Comparison of ENCODE assay signal across 13 mouse cellular contexts in the genomic region with DNA sequence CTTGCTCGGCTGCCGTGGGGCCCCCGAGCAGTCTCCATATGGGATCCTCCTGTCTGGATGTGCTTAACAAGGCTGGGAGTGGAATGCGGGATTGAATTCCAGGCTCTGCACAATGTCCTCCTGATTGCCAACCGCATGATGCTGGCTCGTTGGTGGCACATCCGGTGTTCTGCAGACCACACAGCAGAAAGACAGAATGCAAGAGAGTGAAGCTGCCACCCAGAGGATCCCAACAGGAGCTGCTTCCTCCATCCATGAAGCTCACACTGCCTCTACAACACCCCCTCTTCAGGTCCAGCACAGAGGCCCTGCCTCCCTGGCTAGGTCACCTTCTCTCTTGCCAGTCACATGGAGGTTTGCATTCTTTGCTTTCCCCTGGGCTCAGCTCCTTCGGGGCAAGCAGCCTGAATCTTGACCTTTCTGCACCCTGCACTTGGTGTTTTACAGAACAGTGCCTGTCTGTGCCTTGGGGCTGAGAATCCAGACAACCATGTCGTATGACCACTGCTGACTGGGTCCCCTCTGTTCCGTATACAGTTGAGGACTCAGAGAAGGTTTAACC. TPM values are rescaled to one million over a fixed set of nuclear protein-coding genes. Genes with fewer than 3 reads are reported as not detected.
A peak's percentile ranks its signal among the peaks of the same experiment; 100 is the strongest.
DNase-seq lines count a peak whose midpoint lies in the region; ATAC-seq and TF ChIP-seq lines count a peak whose summit lies in the region.
"Had no signal": no experiment of that assay in that cellular context is flagged by ENCODE, and none has a peak within 500 bp of the region (broad histone marks: within the 10 kb centered on the region; RNA-seq: fewer than 3 reads in every experiment).

No protein-coding gene starts in this region.

- no peaks in the 10 kb centered on the region for H3K27me3 ChIP-seq in heart, embryonic 10.5 days (ENCODE audit: insufficient read depth, poor library complexity, severe bottlenecking)
- no peaks in the 10 kb centered on the region for H3K27me3 ChIP-seq in heart, embryonic 11.5 days (ENCODE audit: control insufficient read depth, insufficient read depth, low read length)
- no peaks in the 10 kb centered on the region for H3K27me3 ChIP-seq in liver, postnatal 0 days (ENCODE audit: insufficient read depth, low read length)
- H3K27me3 ChIP-seq in liver, embryonic 11.5 days (replicated peaks; ENCODE audit: control insufficient read depth, insufficient read depth, low read length), result no peaks in the 10 kb centered on the region
- H3K27me3 ChIP-seq: forebrain, embryonic 15.5 days had no signal

- peaks cover 14% of the 10 kb centered on the region for H3K4me1 ChIP-seq in heart, embryonic 10.5 days
- peaks cover 7% of the 10 kb centered on the region; the same call in 1 of the 2 replicates for H3K4me1 ChIP-seq in heart, embryonic 11.5 days (ENCODE audit: control insufficient read depth, insufficient read depth, low read length)
- no peaks in the 10 kb centered on the region for H3K4me1 ChIP-seq in liver, postnatal 0 days (ENCODE audit: insufficient read depth)
- H3K4me1 ChIP-seq in liver, embryonic 11.5 days (replicated peaks; ENCODE audit: control insufficient read depth, insufficient read depth, low read length), result no peaks in the 10 kb centered on the region
- H3K4me1 ChIP-seq in cortical plate, adult 2 months (ENCODE audit: control insufficient read depth, insufficient read depth, low read length), result no peaks in the 10 kb centered on the region
- H3K4me1 ChIP-seq: forebrain, embryonic 15.5 days had no signal

- peak; percentile 81 for DNase-seq in heart, embryonic 10.5 days (ENCODE audit: low spot score)
- DNase-seq in liver, postnatal 0 days, result no peak
- no peak for DNase-seq in liver, embryonic 11.5 days (ENCODE audit: low spot score)
- peak; percentile 26 to 27 for DNase-seq in layer of hippocampus, adult 8-10 months (ENCODE audit: low spot score in 2 of 2)
- DNase-seq in left cerebral cortex, adult 18-20 months (ENCODE audit: low spot score in 2 of 2), result no peak
- no peak for DNase-seq in cerebellum, postnatal 25 days
- DNase-seq: right cerebral cortex, adult 18-20 months had no signal

- peak overlapping the region; percentile 44; the same call in 1 of the 2 replicates for H3K27ac ChIP-seq in heart, embryonic 10.5 days
- H3K27ac ChIP-seq in heart, embryonic 11.5 days (ENCODE audit: low read depth, low read length), result no peak overlapping the region
- H3K27ac ChIP-seq in liver, postnatal 0 days (ENCODE audit: low read depth), result no peak overlapping the region
- H3K27ac ChIP-seq in liver, embryonic 11.5 days (ENCODE audit: low read depth, low read length), result no peak overlapping the region
- H3K27ac ChIP-seq in cortical plate, adult 2 months (ENCODE audit: insufficient read depth, low read length), result no peak overlapping the region
- H3K27ac ChIP-seq: forebrain, embryonic 15.5 days; limb, embryonic 12.5 days had no signal

- H3K4me3 ChIP-seq in heart, embryonic 10.5 days, result no peak overlapping the region
- H3K4me3 ChIP-seq in heart, embryonic 11.5 days (ENCODE audit: low read depth, low read length), result no peak overlapping the region
- no peak overlapping the region for H3K4me3 ChIP-seq in liver, postnatal 0 days (ENCODE audit: low read depth, low read length)
- H3K4me3 ChIP-seq in liver, embryonic 11.5 days (ENCODE audit: low read depth, low read length), result no peak overlapping the region
- no peak overlapping the region for H3K4me3 ChIP-seq in cortical plate, adult 2 months (ENCODE audit: insufficient read depth, low read length)
- H3K4me3 ChIP-seq: forebrain, embryonic 15.5 days; limb, embryonic 12.5 days; megakaryocyte, embryonic 14.5 days had no signal

- 40% methylated on average over 10 of the region's 10 CpGs for WGBS in heart, embryonic 10.5 days
- WGBS in heart, embryonic 11.5 days (ENCODE audit: insufficient replicate concordance), result 40% methylated on average over 10 of the region's 10 CpGs
- 66% methylated on average over 10 of the region's 10 CpGs for WGBS in liver, postnatal 0 days (ENCODE audit: insufficient replicate concordance)
- WGBS in liver, embryonic 11.5 days, result 66% methylated on average over 10 of the region's 10 CpGs

- TF ChIP-seq POLR2A in cortical plate, adult 2 months (IDR thresholded peaks at IDR 0.05; ENCODE audit: extremely low read depth, insufficient read depth, low read length), result no peak

- 0 out of 2 replicates have a peak, but pooled peaks cover 3% of the 10 kb centered on the region for H3K9me3 ChIP-seq in heart, embryonic 10.5 days
- no peaks in the 10 kb centered on the region for H3K9me3 ChIP-seq in heart, embryonic 11.5 days (replicated peaks; ENCODE audit: control insufficient read depth, low read length)
- no peaks in the 10 kb centered on the region for H3K9me3 ChIP-seq in liver, postnatal 0 days (ENCODE audit: low read length)
- H3K9me3 ChIP-seq in liver, embryonic 11.5 days (ENCODE audit: control insufficient read depth, low read length), result no peaks in the 10 kb centered on the region
- H3K9me3 ChIP-seq: forebrain, embryonic 15.5 days had no signal

- no peaks in the 10 kb centered on the region for H3K36me3 ChIP-seq in heart, embryonic 10.5 days
- H3K36me3 ChIP-seq in heart, embryonic 11.5 days (ENCODE audit: control insufficient read depth, insufficient read depth, low read length), result no peaks in the 10 kb centered on the region
- no peaks in the 10 kb centered on the region for H3K36me3 ChIP-seq in liver, postnatal 0 days (replicated peaks; ENCODE audit: insufficient read depth, low read length)
- no peaks in the 10 kb centered on the region for H3K36me3 ChIP-seq in liver, embryonic 11.5 days (ENCODE audit: control insufficient read depth, insufficient read depth, low read length)
- H3K36me3 ChIP-seq: forebrain, embryonic 15.5 days; limb, embryonic 12.5 days had no signal

- TF ChIP-seq EP300 in liver, postnatal 0 days (IDR thresholded peaks at IDR 0.05; ENCODE audit: low read depth), result no peak

- ATAC-seq in heart, embryonic 11.5 days (replicated peaks; ENCODE audit: insufficient number of reproducible peaks, low FRiP score, low TSS enrichment), result no peak
- no peak for ATAC-seq in liver, postnatal 0 days
- ATAC-seq in liver, embryonic 11.5 days (replicated peaks; ENCODE audit: low FRiP score), result no peak
- ATAC-seq: forebrain, embryonic 15.5 days; inflammation-experienced regulatory T-cells, adult 6 months had no signal

- no peak overlapping the region for H3K4me2 ChIP-seq in heart, embryonic 11.5 days
- no peak overlapping the region for H3K4me2 ChIP-seq in liver, postnatal 0 days (ENCODE audit: low read depth, low read length)
- H3K4me2 ChIP-seq in liver, embryonic 11.5 days, result no peak overlapping the region
- H3K4me2 ChIP-seq: forebrain, embryonic 15.5 days; limb, embryonic 12.5 days had no signal

- peak; percentile 29 for TF ChIP-seq CTCF in liver, postnatal 0 days (IDR thresholded peaks at IDR 0.05; ENCODE audit: low read depth)
- TF ChIP-seq CTCF in cortical plate, adult 2 months (IDR thresholded peaks at IDR 0.05; ENCODE audit: extremely low read depth, insufficient read depth, low read length), result 0 out of 2 replicates have a peak, but pooled peaks have one; percentile 9

- no peak overlapping the region for H3K9ac ChIP-seq in heart, embryonic 11.5 days (ENCODE audit: low read depth, low read length)
- H3K9ac ChIP-seq in liver, postnatal 0 days (replicated peaks), result no peak overlapping the region
- no peak overlapping the region for H3K9ac ChIP-seq in liver, embryonic 11.5 days (ENCODE audit: low read depth, low read length)
- H3K9ac ChIP-seq: forebrain, embryonic 15.5 days; limb, embryonic 12.5 days had no signal

RNA-seq across cellular contexts. Expression of gene Mcfd2, which starts 39.6 kb away (rescaled TPM):
- 77.8 and 82.7 TPM in 2 replicates for polyA plus RNA-seq in heart, embryonic 10.5 days (2016; fragmentation: Nextera tagmentation; extraction: Ambion mirVana)
- polyA plus RNA-seq in heart, embryonic 11.5 days (2014; fragmentation: Nextera tagmentation; extraction: Ambion mirVana), result 69.7 and 83.5 TPM in 2 replicates
- polyA plus RNA-seq in liver, postnatal 0 days (2015; fragmentation: Nextera tagmentation; extraction: Ambion mirVana), result 139 and 148 TPM in 2 replicates
- polyA plus RNA-seq in liver, embryonic 11.5 days (2014; fragmentation: Nextera tagmentation; extraction: Ambion mirVana), result 71.9 and 76.9 TPM in 2 replicates
- polyA plus RNA-seq in cortical plate, adult 2 months (2012; rRNA removed), result 61.0 and 62.1 TPM in 2 replicates
- total RNA-seq in layer of hippocampus, adult 8-10 months (2022), result 10 to 100 TPM; 63.8 to 73.0 (median 64.6) TPM
- 10 to 100 TPM; 67.2 to 72.0 TPM for total RNA-seq in left cerebral cortex, adult 18-20 months (2021)

RNA-seq across cellular contexts. Expression of gene Ttc7, which starts 56.5 kb away (rescaled TPM):
- polyA plus RNA-seq in heart, embryonic 10.5 days (2016; fragmentation: Nextera tagmentation; extraction: Ambion mirVana), result 2.8 and 4.7 TPM in 2 replicates
- polyA plus RNA-seq in heart, embryonic 11.5 days (2014; fragmentation: Nextera tagmentation; extraction: Ambion mirVana), result 1.4 and 1.9 TPM in 2 replicates
- 10.1 and 12.1 TPM in 2 replicates for polyA plus RNA-seq in liver, postnatal 0 days (2015; fragmentation: Nextera tagmentation; extraction: Ambion mirVana)
- polyA plus RNA-seq in liver, embryonic 11.5 days (2014; fragmentation: Nextera tagmentation; extraction: Ambion mirVana), result 14.1 and 14.3 TPM in 2 replicates
- polyA plus RNA-seq in cortical plate, adult 2 months (2012; rRNA removed), result 11.3 and 12.2 TPM in 2 replicates
- 1 to 10 TPM; 7.8 to 10.0 (median 8.5) TPM for total RNA-seq in layer of hippocampus, adult 8-10 months (2022)
- total RNA-seq in left cerebral cortex, adult 18-20 months (2021), result 10 to 100 TPM; 10.0 to 11.9 TPM

Comparison
In these comparisons a context has a peak if more than half of its experiments do, and no peak if none do; other contexts are left out.
1. DNase-seq: peak in heart, embryonic 10.5 days (single experiment) and layer of hippocampus, adult 8-10 months (2 of 2); none in liver, postnatal 0 days (single experiment), liver, embryonic 11.5 days (single experiment), left cerebral cortex, adult 18-20 months (0 of 2) and cerebellum, postnatal 25 days (0 of 2).